Mouse (Mus musculus) hindbrain, embryonic 12.5 days (tissue): Measurements from ENCODE around the gene 2900026A02Rik. TPM values are rescaled to one million over a fixed set of nuclear protein-coding genes. Genes with fewer than 3 reads are reported as not detected.

Source experiments
- ATAC-seq: fragments of 200-750 bp; cut with Nextera tagmentation; 2 replicates; pipeline ENCODE4 v1.8.0; 2017; ENCODE audit warnings: moderate TSS enrichment; ENCODE audit not compliant: low FRiP score
- H3K27ac ChIP-seq: fragments of 300-500 bp; sonication (generic); 2 replicates; pipeline ENCODE4 v1.5.1; 2016; ENCODE audit warnings: mild to moderate bottlenecking
- H3K27me3 ChIP-seq: fragments of 300-500 bp; sonication (generic); 2 replicates; pipeline ENCODE4 v1.6.1; 2016; ENCODE audit warnings: mild to moderate bottlenecking
- H3K36me3 ChIP-seq: fragments of 300-500 bp; sonication (generic); 2 replicates; pipeline ENCODE4 v1.6.1; 2016; ENCODE audit warnings: mild to moderate bottlenecking
- H3K4me1 ChIP-seq: fragments of 300-500 bp; sonication (generic); 2 replicates; pipeline ENCODE4 v1.6.1; 2016
- H3K4me2 ChIP-seq: fragments of 300-500 bp; sonication (generic); replicated peaks from 2 replicates; pipeline ENCODE4 v1.6.1; 2016; ENCODE audit warnings: mild to moderate bottlenecking
- H3K4me3 ChIP-seq: fragments of 300-500 bp; sonication (generic); 2 replicates; pipeline ENCODE4 v1.5.1; 2016; ENCODE audit warnings: mild to moderate bottlenecking
- H3K9ac ChIP-seq: fragments of 300-500 bp; sonication (generic); 2 replicates; pipeline ENCODE4 v1.6.1; 2016; ENCODE audit warnings: mild to moderate bottlenecking, moderate library complexity
- H3K9me3 ChIP-seq: fragments of 300-500 bp; sonication (generic); replicated peaks from 2 replicates; pipeline ENCODE4 v1.6.1; 2016; ENCODE audit warnings: mild to moderate bottlenecking
- WGBS: fragments of 180-500 bp; shearing (Covaris S2); methylation state at CpG from one replicate; pipeline ENCODE4 v1.1.7; 2016; 5-methylcytosine and 5-hydroxymethylcytosine counted together
- polyA plus RNA-seq: library from polyadenylated mRNA; unstranded; fragments of >200 nt; fragmentation: Nextera tagmentation; extraction: Ambion mirVana; gene quantifications from 2 replicates; pipeline ENCODE4 v1.2.1, GENCODE M21; 2016

The 2900026A02Rik gene
- polyA plus RNA-seq, 1 experiment from 2014 or later, result 3.6 TPM

DNA sequence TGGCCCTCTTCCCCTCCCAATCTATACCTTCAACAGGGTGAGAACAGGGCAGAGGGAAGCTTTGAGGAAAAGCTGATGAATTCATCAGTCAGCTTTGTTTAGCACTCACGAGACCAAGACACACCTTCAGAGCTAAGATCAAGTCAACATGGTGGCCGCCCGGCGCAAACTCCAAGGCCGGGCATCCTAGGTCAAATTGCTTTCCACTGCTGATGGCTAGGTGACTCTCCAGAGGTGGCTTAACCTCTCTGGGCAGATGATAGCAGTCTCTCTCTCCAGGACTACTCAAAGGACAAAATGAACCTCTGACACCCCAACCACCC lies 67.6 kb downstream of the 2900026A02Rik start:
- H3K9ac ChIP-seq, result peak overlapping the region; percentile 41; the same call in 1 of the 2 replicates
- peaks cover 47% of the 10 kb centered on the region for H3K4me1 ChIP-seq
- no peak overlapping the region for H3K4me2 ChIP-seq
- no peak for ATAC-seq
- H3K27me3 ChIP-seq, result 0 out of 2 replicates have a peak, but pooled peaks cover 2% of the 10 kb centered on the region
- no peak overlapping the region for H3K4me3 ChIP-seq
- H3K27ac ChIP-seq, result peak overlapping the region; percentile 30; the same call in 1 of the 2 replicates
- no peaks in the 10 kb centered on the region for H3K9me3 ChIP-seq
- H3K36me3 ChIP-seq, result no peaks in the 10 kb centered on the region
- WGBS, result 76% methylated on average over 5 of the region's 5 CpGs

DNA sequence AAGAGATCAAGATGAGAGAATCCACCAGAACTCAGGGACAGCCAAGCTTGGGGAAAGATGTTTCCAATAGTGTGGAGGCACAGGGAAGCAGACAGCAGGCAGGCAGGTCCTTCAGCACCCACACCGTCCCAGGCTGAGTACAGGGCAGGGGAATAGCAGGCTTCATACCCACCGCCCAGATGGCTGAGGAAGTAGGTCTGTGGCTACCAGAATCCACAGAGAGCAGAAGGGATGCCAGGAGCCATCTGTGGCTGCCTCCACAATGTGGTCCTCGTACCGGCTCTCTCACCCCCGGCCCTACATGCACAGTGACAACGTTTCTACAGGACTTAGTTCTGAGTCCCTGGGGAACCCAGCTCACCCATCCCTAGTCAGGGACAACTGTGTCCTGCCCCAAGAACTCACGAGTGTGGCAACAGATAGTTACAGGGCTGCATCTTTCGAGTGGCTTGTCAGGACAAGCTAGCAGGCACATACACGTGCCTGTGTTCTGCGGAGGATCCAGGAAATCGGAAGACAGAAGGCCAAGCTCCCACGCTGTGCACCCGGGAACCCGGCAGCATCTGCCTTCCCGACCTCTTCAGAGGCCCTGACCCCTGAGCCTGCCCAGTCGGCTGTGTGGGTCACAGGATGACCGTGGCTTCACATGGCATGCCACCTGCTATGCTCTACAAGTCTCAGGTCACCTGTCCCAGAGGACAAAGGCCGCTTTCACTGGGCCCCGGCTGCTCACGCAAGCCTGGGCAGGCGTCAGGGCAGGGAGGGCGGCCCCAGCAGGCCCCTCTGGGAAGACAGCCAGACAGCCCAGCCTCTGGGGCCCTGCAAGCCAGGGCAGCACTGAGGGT lies 68.2 kb downstream of the 2900026A02Rik start:
- H3K36me3 ChIP-seq, result no peaks in the 10 kb centered on the region
- no peak for ATAC-seq
- H3K4me2 ChIP-seq, result no peak overlapping the region
- H3K4me1 ChIP-seq, result peaks cover 41% of the 10 kb centered on the region
- peak overlapping the region; percentile 41; the same call in 1 of the 2 replicates for H3K9ac ChIP-seq
- no peak overlapping the region for H3K4me3 ChIP-seq
- 41% methylated on average over 22 of the region's 22 CpGs for WGBS
- H3K27me3 ChIP-seq, result 0 out of 2 replicates have a peak, but pooled peaks cover 1% of the 10 kb centered on the region
- H3K9me3 ChIP-seq, result no peaks in the 10 kb centered on the region
- peak overlapping the region; percentile 30; the same call in 1 of the 2 replicates for H3K27ac ChIP-seq

DNA sequence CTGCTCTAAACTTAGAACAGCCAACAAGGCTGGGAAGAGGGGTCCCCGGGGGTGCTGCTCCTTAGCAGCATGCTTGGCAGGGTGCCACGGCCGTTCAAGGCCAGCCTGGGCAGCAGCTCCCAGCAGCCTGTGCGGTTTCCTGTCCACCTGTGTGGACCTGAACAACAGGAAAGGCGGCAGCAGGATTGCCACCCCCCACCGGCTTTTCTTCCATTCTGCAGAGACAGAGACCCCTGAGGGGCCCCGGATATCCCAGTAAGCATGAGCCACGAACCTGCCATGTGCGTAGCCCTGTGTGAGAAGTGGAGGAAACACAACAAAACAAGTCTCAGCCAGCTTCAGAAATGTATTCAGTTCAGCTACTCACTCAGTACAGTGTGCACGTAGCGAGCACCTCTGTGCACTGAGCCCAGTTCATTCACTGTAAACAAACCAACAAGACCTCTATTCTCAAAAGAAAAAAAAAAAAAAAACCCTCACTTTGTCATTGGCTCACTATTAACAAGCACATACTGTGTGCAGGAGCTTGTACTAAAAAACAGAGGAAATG lies 69.4 kb downstream of the 2900026A02Rik start:
- ATAC-seq, result peak; percentile 39; the same call in 1 of the 2 replicates
- Histone ChIP-seq H3K36me3 (no peaks in the 10 kb centered on the region), H3K4me2 (no peak overlapping the region), H3K27ac (peak overlapping the region; percentile 73), H3K4me1 (peaks cover 39% of the 10 kb centered on the region), H3K9me3 (no peaks in the 10 kb centered on the region), H3K4me3 (no peak overlapping the region), H3K27me3 (no peaks in the 10 kb centered on the region), H3K9ac (no peak overlapping the region)
- WGBS, result 46% methylated on average over 11 of the region's 11 CpGs

DNA sequence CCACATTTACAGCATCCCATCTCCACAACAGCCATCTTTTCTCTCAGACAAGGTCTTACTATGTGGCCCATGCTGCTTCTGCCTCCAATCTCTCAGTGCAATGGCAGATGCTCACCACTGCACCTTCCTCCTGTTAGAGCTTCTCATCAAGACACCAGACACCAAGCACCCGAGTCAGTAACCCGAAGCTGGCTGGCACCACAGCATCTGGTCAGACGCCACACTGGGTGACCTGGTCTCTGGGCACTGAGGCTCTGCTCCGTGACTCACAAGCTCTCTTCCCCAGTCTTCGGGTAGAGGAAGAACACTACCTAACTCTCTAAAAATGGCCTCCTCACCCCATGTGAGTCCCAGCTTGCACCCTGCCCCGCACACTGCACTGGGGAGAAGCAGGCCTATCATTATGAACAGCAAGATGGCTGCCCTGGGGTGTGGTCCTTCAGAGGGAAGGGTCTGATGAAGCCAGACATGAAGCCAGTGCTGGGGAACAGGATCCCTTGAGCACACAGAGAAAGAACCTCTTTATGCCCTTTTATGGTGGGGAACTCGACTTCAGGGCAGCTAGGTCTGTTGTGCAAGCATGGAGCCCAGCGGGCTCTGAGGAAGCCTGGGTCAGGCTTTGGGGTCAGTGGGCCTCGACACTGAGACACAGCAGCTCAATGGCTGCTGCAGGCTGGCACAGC lies 70.0 kb downstream of the 2900026A02Rik start:
- ATAC-seq, result no peak
- H3K27ac ChIP-seq, result peak overlapping the region; percentile 73
- 66% methylated on average over 9 of the region's 9 CpGs for WGBS

DNA sequence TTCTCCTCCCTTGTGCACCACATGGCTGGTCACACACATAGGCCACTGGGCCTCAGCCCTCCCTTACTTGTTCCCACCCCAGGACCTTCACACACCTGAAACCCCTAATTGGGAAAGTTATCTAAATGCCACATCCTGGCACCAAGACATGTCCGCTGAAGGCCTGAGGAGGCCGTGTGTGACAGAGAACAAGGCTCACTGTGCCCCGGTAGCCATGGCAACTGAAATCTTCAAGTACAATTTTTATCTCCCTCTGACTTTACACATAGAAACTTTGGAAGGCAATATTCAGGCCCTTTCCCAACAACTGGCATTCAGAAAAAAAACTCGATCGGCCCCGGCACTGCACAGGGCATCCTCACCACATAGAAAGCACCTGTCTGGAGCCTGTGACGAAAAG lies 72.0 kb downstream of the 2900026A02Rik start:
- Histone ChIP-seq H3K4me3 (no peak overlapping the region), H3K9me3 (no peaks in the 10 kb centered on the region), H3K27me3 (no peaks in the 10 kb centered on the region), H3K9ac (no peak overlapping the region), H3K27ac (no peak overlapping the region), H3K36me3 (no peaks in the 10 kb centered on the region), H3K4me2 (no peak overlapping the region), H3K4me1 (peaks cover 34% of the 10 kb centered on the region)
- no peak for ATAC-seq
- WGBS, result 80% methylated on average over 7 of the region's 7 CpGs

More for the DNA sequence above, 70.0 kb downstream of the 2900026A02Rik start:
- H3K36me3 ChIP-seq, result no peaks in the 10 kb centered on the region
- no peak overlapping the region for H3K9ac ChIP-seq
- H3K4me1 ChIP-seq, result peaks cover 39% of the 10 kb centered on the region
- no peak overlapping the region for H3K4me3 ChIP-seq
- no peak overlapping the region for H3K4me2 ChIP-seq
- no peaks in the 10 kb centered on the region for H3K9me3 ChIP-seq
- no peaks in the 10 kb centered on the region for H3K27me3 ChIP-seq

DNA sequence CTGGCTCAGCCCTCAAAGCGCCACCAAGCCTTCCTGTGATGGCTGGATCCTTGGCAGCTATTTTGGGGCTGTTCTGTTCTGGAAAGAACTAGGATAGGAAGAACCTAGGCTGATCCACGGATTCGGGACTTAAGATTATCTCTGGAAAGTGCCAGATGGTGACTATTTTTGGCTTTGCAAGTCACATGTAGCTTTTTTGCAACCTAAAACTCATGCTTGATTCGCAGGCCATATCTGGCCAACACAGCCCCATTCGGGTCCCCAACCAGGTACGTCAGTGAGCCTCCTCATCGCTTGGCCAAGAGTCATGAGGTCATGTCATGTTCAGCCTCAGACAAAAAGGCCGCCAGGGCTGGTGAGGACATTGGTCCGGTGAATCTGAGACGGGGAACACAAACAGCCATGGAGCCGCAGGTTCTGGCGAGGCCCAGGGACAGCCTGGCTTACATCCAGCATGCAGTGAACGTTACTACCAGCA lies 73.0 kb downstream of the 2900026A02Rik start:
- Histone ChIP-seq H3K27ac (no peak overlapping the region), H3K9ac (no peak overlapping the region), H3K4me3 (no peak overlapping the region), H3K4me1 (peaks cover 27% of the 10 kb centered on the region), H3K9me3 (no peaks in the 10 kb centered on the region), H3K36me3 (no peaks in the 10 kb centered on the region), H3K27me3 (no peaks in the 10 kb centered on the region), H3K4me2 (no peak overlapping the region)
- no peak for ATAC-seq
- WGBS, result 80% methylated on average over 13 of the region's 13 CpGs

DNA sequence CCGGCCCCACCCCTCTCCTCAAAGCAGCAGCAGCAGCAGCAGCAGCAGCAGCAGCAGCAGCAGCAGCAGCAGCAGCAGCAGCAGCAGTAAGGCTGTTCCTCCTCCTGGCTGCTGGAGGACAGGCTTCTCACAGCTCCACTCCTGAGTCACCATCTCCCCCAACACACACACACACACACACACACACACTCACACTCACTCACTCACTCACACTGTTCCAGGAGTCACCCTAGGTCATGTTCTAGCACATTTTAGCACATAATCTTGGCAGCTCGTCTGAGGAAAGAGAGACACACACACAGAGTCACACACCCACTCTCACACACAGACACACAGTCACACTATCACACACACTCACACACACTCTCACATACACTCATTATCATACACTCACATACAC lies 74.4 kb downstream of the 2900026A02Rik start:
- no peaks in the 10 kb centered on the region for H3K27me3 ChIP-seq
- H3K4me1 ChIP-seq, result peaks cover 19% of the 10 kb centered on the region
- no peak overlapping the region for H3K27ac ChIP-seq
- no peak overlapping the region for H3K9ac ChIP-seq
- H3K4me3 ChIP-seq, result no peak overlapping the region
- no peak overlapping the region for H3K4me2 ChIP-seq
- WGBS, result 76% methylated on average over 2 of the region's 2 CpGs
- no peaks in the 10 kb centered on the region for H3K36me3 ChIP-seq
- ATAC-seq, result no peak
- H3K9me3 ChIP-seq, result no peaks in the 10 kb centered on the region

DNA sequence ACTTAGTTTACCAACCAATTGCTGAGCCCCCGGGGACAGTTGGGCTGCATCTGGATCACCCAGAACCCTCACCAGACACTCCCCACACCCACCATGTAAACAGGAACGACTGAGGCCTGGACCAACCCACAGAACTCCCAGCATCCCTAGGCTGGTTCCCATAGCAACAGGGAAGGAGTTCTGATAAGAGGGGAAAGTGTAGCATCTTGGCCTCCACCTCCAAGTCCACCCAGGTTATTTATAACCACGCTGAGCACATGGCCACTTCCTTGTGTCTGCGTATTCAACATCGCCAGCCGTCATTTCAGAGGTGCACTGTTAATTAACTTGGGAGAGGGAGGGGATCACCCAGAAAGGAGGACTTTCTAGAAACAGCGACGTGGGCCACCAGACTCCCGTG lies 75.9 kb downstream of the 2900026A02Rik start:
- ATAC-seq, result no peak
- peaks cover 11% of the 10 kb centered on the region for H3K4me1 ChIP-seq
- H3K4me2 ChIP-seq, result no peak overlapping the region
- H3K36me3 ChIP-seq, result no peaks in the 10 kb centered on the region
- no peak overlapping the region; the same call in 1 of the 2 replicates for H3K27ac ChIP-seq
- no peaks in the 10 kb centered on the region for H3K27me3 ChIP-seq
- 56% methylated on average over 9 of the region's 9 CpGs for WGBS
- H3K9me3 ChIP-seq, result peaks cover 5% of the 10 kb centered on the region
- no peak overlapping the region for H3K9ac ChIP-seq
- H3K4me3 ChIP-seq, result no peak overlapping the region

DNA sequence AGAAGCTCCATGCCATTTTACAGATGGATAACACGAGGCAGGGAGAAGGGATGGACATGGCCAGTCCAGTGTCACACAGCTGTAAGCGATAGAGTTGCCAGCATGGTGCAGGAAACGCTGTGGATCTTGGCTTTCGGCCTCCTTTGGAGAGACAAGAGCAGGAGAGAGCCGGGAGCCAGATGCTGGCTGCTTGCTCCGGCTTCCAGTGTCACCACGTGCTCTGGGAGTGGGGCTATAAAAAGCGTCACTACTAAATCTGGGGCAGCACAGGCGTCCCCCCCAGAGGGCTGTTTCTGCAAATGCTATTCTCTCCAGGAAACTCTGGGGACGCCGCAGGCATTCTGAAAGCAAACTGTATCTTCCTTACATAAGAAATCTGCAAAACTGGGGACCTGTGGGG lies 78.5 kb downstream of the 2900026A02Rik start:
- H3K4me1 ChIP-seq, result peaks cover 21% of the 10 kb centered on the region
- no peaks in the 10 kb centered on the region for H3K36me3 ChIP-seq
- no peak overlapping the region for H3K27ac ChIP-seq
- ATAC-seq, result no peak
- no peak overlapping the region for H3K9ac ChIP-seq
- peaks cover 25% of the 10 kb centered on the region for H3K27me3 ChIP-seq
- H3K4me3 ChIP-seq, result no peak overlapping the region
- 64% methylated on average over 11 of the region's 11 CpGs for WGBS
- H3K9me3 ChIP-seq, result peaks cover 5% of the 10 kb centered on the region
- no peak overlapping the region for H3K4me2 ChIP-seq

DNA sequence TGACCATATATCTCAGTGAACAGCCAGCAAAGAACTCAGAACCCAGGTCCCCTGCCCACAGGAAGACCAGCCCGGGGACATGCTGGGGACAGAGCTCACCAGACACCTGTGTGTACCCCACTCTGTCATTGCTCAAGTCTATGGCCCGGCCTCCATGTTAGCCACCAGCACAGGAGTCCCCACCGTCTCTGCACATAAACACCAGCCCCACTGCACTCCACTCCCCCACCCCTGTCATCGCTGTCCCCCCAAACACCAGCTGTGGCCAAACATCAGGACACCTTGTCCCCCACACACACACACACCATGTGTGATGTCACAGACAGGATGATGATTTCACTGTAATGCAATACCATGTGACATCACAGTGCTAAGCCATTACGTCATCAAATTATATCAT lies 79.0 kb downstream of the 2900026A02Rik start:
- Histone ChIP-seq H3K4me2 (no peak overlapping the region), H3K9ac (no peak overlapping the region), H3K9me3 (peaks cover 5% of the 10 kb centered on the region), H3K36me3 (no peaks in the 10 kb centered on the region), H3K4me1 (peaks cover 23% of the 10 kb centered on the region), H3K27me3 (peaks cover 30% of the 10 kb centered on the region), H3K27ac (no peak overlapping the region), H3K4me3 (no peak overlapping the region)
- no peak for ATAC-seq
- 88% methylated on average over 5 of the region's 5 CpGs for WGBS

DNA sequence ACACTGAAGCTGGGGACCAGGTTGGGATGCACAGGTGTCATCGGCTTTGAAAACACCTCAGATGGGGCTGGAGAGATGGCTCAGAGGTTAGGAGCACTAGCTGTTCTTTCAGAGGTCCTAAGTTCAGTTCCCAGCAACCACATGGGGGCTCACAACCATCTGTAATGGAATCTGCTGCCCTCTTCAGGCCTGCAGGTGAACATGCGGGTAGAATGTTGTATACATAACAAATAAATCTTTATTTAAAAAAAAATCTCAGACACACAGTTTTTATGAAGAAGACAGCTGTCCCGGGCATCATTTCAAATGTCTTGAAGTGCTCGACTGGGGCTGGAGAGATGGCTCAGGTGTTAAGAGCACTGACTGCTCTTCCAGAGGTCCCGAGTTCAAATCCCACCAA lies 80.2 kb downstream of the 2900026A02Rik start:
- 97% methylated on average over 5 of the region's 5 CpGs for WGBS
- H3K36me3 ChIP-seq, result no peaks in the 10 kb centered on the region
- H3K9ac ChIP-seq, result no peak overlapping the region
- H3K27me3 ChIP-seq, result peaks cover 41% of the 10 kb centered on the region
- no peak overlapping the region for H3K27ac ChIP-seq
- ATAC-seq, result no peak
- no peak overlapping the region for H3K4me2 ChIP-seq
- H3K4me3 ChIP-seq, result no peak overlapping the region
- H3K9me3 ChIP-seq, result peaks cover 5% of the 10 kb centered on the region
- peaks cover 25% of the 10 kb centered on the region for H3K4me1 ChIP-seq

DNA sequence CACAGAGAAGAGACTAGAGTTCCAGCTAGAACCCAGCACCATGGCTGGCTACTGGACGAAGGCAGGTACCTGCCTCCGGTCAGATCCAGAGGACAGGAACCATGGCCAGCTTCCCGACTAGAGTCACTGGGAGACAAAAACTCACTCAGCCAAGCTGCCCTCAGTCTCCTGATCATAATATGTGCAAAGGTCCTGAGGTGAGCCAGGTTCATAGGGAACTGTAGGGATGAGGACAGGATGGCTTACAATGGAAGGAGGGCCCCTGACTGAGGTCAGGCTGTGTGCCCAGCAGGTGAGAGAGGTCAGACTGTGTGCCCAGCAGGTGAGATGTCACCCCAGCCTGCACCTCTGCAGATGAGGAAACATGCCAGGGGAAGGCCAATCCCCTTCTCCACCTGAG lies 81.0 kb downstream of the 2900026A02Rik start:
- peaks cover 41% of the 10 kb centered on the region for H3K27me3 ChIP-seq
- no peak overlapping the region for H3K4me2 ChIP-seq
- no peak overlapping the region; the same call in 1 of the 2 replicates for H3K9ac ChIP-seq
- no peak overlapping the region for H3K4me3 ChIP-seq
- no peaks in the 10 kb centered on the region for H3K36me3 ChIP-seq
- 90% methylated on average over 3 of the region's 3 CpGs for WGBS
- peaks cover 5% of the 10 kb centered on the region for H3K9me3 ChIP-seq
- peaks cover 29% of the 10 kb centered on the region for H3K4me1 ChIP-seq
- H3K27ac ChIP-seq, result no peak overlapping the region
- no peak for ATAC-seq
